ENCODE assay signal across 20 mouse cellular contexts in genomic region chr7:128044142-128044785, GRCm38 (mm10). TPM values are rescaled to one million over a fixed set of nuclear protein-coding genes. Genes with fewer than 3 reads are reported as not detected.
DNase-seq lines count a peak whose midpoint lies in the region; TF ChIP-seq lines count a peak whose summit lies in the region.
"Had no signal": no experiment of that assay in that cellular context is flagged by ENCODE, and none has a peak within 500 bp of the region (broad histone marks: within the 10 kb centered on the region; RNA-seq: fewer than 3 reads in every experiment).

No protein-coding gene starts in this region.

- H3ac ChIP-seq in myocyte (ENCODE audit: control insufficient read depth, insufficient read length): no peak overlapping the region

- peak; percentile 12 for DNase-seq in gastrocnemius, postnatal 14 days
- no peak for DNase-seq in gastrocnemius, postnatal 36 days
- DNase-seq in lung, postnatal 10 days: peak; percentile 36
- DNase-seq in lung, adult 2 months: no peak
- peak; percentile 51 to 52 for DNase-seq in thymus, postnatal 36 days
- DNase-seq in right cerebral cortex, postnatal 36 days (ENCODE audit: low spot score in 2 of 2): no peak
- DNase-seq: cerebellum, adult 9-11 months; embryo, embryonic 11 days; gastrocnemius, postnatal 25 days; liver; spleen, adult 18-20 months had no signal

- H3K79me2 ChIP-seq in myocyte (ENCODE audit: control insufficient read depth, insufficient read depth): no peaks in the 10 kb centered on the region

- H3K27me3 ChIP-seq in myocyte (ENCODE audit: control insufficient read depth, insufficient read depth, insufficient read length): no peaks in the 10 kb centered on the region
- H3K27me3 ChIP-seq: lung, embryonic 15.5 days had no signal

- no peak for TF ChIP-seq CTCF in lung, adult 2 months (IDR thresholded peaks at IDR 0.05; ENCODE audit: insufficient read depth, low read length)

- intact Hi-C loops in gastrocnemius, postnatal 14 days (cut with DNase I; ENCODE audit: low total_unique reads): no loop called here
- intact Hi-C loops in gastrocnemius, postnatal 36 days (cut with DNase I): no loop called here

- H3K4me2 ChIP-seq in myocyte (ENCODE audit: low read depth): no peak overlapping the region
- H3K4me2 ChIP-seq: lung, embryonic 15.5 days had no signal

- no peaks in the 10 kb centered on the region for H3K36me3 ChIP-seq in myocyte (ENCODE audit: control insufficient read depth, insufficient read depth)
- H3K36me3 ChIP-seq: lung, embryonic 15.5 days; midbrain, embryonic 10.5 days had no signal

- no peak for TF ChIP-seq POLR2A in lung, adult 2 months (IDR thresholded peaks at IDR 0.05; ENCODE audit: borderline replicate concordance, extremely low read depth, low read depth, low read length)
- TF ChIP-seq POLR2A in myocyte (IDR thresholded peaks at IDR 0.05; ENCODE audit: insufficient read length, low read depth): no peak

- WGBS in lung, adult 2 months: 54% methylated on average over 4 of the region's 4 CpGs

- H3K4me1 ChIP-seq in lung, adult 2 months (ENCODE audit: control insufficient read depth, insufficient read depth, low read length): no peaks in the 10 kb centered on the region
- H3K4me1 ChIP-seq: lung, embryonic 15.5 days; midbrain, embryonic 10.5 days had no signal

- no peak overlapping the region for H3K4me3 ChIP-seq in lung, adult 2 months (replicated peaks; ENCODE audit: extremely low read depth, low read depth, low read length)
- H3K4me3 ChIP-seq in myocyte: no peak overlapping the region
- H3K4me3 ChIP-seq: lung, embryonic 15.5 days; midbrain, embryonic 10.5 days had no signal

TF ChIP-seq in myocyte, 11 proteins besides CTCF, POLR2A, EP300 and RAD21:
- no peak for TF ChIP-seq MAX (IDR thresholded peaks at IDR 0.05; ENCODE audit: low read depth)
- TF ChIP-seq E2F4 (IDR thresholded peaks at IDR 0.05; ENCODE audit: insufficient read depth): no peak
- TF ChIP-seq REST (IDR thresholded peaks at IDR 0.05; ENCODE audit: insufficient read depth, insufficient read length): no peak
- TF ChIP-seq TCF12 (IDR thresholded peaks at IDR 0.05; ENCODE audit: insufficient read depth, poor library complexity, severe bottlenecking): peak; percentile 21
- TF ChIP-seq SRF (IDR thresholded peaks at IDR 0.05; ENCODE audit: control insufficient read depth, insufficient read length, low read depth): peak; percentile 26
- TF ChIP-seq MYOG (IDR thresholded peaks at IDR 0.05; ENCODE audit: control insufficient read depth in 1 of 3, insufficient read depth in 1 of 3, insufficient read length in 2 of 3, low read depth in 2 of 3): peak; percentile 7 to 82 (median 52)
- peak; percentile 2 to 63 (median 34) for TF ChIP-seq MYOD1 (IDR thresholded peaks at IDR 0.05; ENCODE audit: control insufficient read depth in 1 of 3, insufficient read length in 2 of 3, low read depth in 2 of 3)

RNA-seq across cellular contexts. Expression of gene Itgam, which starts 18.2 kb away (rescaled TPM):
- total RNA-seq in gastrocnemius, postnatal 14 days (2021): 1 to 10 TPM; 1.7 to 1.8 TPM
- total RNA-seq in gastrocnemius, postnatal 36 days (2021): 1 to 10 TPM; 1.6 TPM
- polyA plus RNA-seq in lung, adult 2 months (2012; rRNA removed): 25.2 and 27.6 TPM in 2 replicates
- 0.14 TPM for polyA plus RNA-seq in myocyte (2012; fragmentation: generic; extraction: Trizol)

RNA-seq across cellular contexts. Expression of gene Gm49368, which starts 18.2 kb away (rescaled TPM):
- total RNA-seq in gastrocnemius, postnatal 14 days (2021): not detected
- under 1 TPM in 1 of 2 experiments, not detected in 1; 0.05 TPM for total RNA-seq in gastrocnemius, postnatal 36 days (2021)
- polyA plus RNA-seq in lung, adult 2 months (2012; rRNA removed): 0.07 and 0.12 TPM in 2 replicates
- polyA plus RNA-seq in myocyte (2012; fragmentation: generic; extraction: Trizol): not detected
- total RNA-seq: adrenal gland, postnatal 36 days; gastrocnemius, postnatal 25 days had no signal
- polyA plus RNA-seq: forebrain, embryonic 14.5 days; heart, embryonic 14.5 days; hindbrain, embryonic 11.5 days; kidney, embryonic 16.5 days; lung, embryonic 15.5 days; midbrain, embryonic 10.5 days had no signal

RNA-seq across cellular contexts. Expression of gene Trim72, which starts 40.5 kb away (rescaled TPM):
- total RNA-seq in gastrocnemius, postnatal 14 days (2021): 100 to 1,000 TPM; 246 TPM
- total RNA-seq in gastrocnemius, postnatal 36 days (2021): 100 to 1,000 TPM; 200 to 226 TPM
- polyA plus RNA-seq in lung, adult 2 months (2012; rRNA removed): 5.1 and 15.4 TPM in 2 replicates
- polyA plus RNA-seq in myocyte (2012; fragmentation: generic; extraction: Trizol): 468 TPM
- polyA plus RNA-seq: forebrain, embryonic 14.5 days; hindbrain, embryonic 11.5 days; inflammation-experienced regulatory T-cells, adult 6 months; midbrain, embryonic 10.5 days had no signal

RNA-seq across cellular contexts. Expression of gene Pycard, which starts 50.6 kb away (rescaled TPM):
- 1 to 10 TPM; 1.8 to 1.9 TPM for total RNA-seq in gastrocnemius, postnatal 14 days (2021)
- 1 to 10 TPM; 1.2 to 1.6 TPM for total RNA-seq in gastrocnemius, postnatal 36 days (2021)
- polyA plus RNA-seq in lung, adult 2 months (2012; rRNA removed): 28.0 and 66.7 TPM in 2 replicates
- 3.9 TPM for polyA plus RNA-seq in myocyte (2012; fragmentation: generic; extraction: Trizol)

Comparison
In these comparisons a context has a peak if more than half of its experiments do, and no peak if none do; other contexts are left out.
1. DNase-seq: peak in gastrocnemius, postnatal 14 days (single experiment), lung, postnatal 10 days (single experiment) and thymus, postnatal 36 days (2 of 2); none in gastrocnemius, postnatal 36 days (0 of 2), lung, adult 2 months (single experiment) and right cerebral cortex, postnatal 36 days (0 of 2).